Mouse (Mus musculus) lung, adult 2 months (tissue): ENCODE measurements around the gene Spata3.

Experiments
- CTCF ChIP-seq: fragments of 200-500 bp; IDR thresholded peaks from 2 replicates; pipeline ENCODE4 v1.5.1; 2011; ENCODE audit warnings: mild to moderate bottlenecking, low read length, control low read depth; ENCODE audit not compliant: insufficient read depth
- POLR2A ChIP-seq: fragments of 200-500 bp; IDR thresholded peaks from 2 replicates; pipeline ENCODE4 v1.6.1; 2011; ENCODE audit warnings: low read depth, mild to moderate bottlenecking, control low read depth, low read length, borderline replicate concordance; ENCODE audit errors: extremely low read depth

GRCm38 (mm10) chr1:85992175-85992574 lies 24.4 kb upstream of the Spata3 start:
- TF ChIP-seq CTCF (no peak), POLR2A (no peak)
